Mouse (Mus musculus) megakaryocyte-erythroid progenitor cell, adult 5 weeks (primary cell): ENCODE results near the gene Cdc45. TPM values are rescaled to one million over a fixed set of nuclear protein-coding genes. Genes with fewer than 3 reads are reported as not detected.

Experiments
- polyA plus RNA-seq: library from polyadenylated mRNA; stranded (reverse); fragments of >175 nt; gene quantifications from 2 replicates; pipeline ENCODE4 v1.2.3, GENCODE M21; 2012

Gene Cdc45
- polyA plus RNA-seq: 22.4 and 27.9 TPM in 2 replicates

DNA sequence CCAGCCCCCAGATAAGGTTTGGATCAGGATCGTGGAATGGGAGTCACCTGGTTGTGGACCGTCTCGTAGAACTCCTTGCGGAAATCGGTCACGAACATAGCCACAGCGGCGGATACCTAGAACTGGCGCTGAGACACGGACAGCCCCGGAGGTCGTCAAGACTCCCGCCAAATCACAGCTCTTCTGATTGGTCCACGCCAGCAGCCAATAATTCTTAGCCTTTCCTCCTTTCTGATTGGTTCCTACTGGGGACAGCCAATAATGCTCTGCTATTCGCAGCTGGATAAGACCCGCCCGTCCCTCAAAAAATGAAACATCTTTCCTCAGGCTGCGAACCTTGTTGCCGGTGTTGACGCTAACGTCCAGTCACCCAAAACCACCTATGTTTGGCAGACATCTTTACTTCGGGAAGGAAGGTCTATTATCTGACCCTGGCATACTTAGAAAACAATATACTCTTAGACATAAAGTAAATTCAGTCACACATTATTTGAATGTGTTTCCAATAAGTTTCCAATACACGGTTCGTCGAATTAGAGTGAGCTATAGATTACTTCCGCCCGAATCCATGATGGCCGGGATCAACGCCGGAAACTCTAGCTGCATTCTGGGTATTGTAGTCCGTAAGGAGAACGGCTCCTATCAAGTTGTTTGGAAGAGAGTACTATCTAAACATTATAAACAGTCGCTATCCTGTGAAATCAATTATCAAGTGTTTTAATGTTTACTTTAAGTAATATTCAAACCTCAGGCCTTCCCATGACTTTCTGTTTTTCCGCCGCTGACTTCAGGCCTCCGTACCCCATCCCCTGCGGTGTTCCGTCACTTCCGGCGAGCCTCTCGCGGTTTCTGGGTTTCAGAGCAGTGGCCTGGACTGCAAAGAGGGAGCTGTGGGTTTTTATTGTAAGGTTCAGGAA lies at the start of gene Cdc45, which contains the start of gene Ufd1:
Gene Cdc45 (minus strand): TSS at position 520 of the 917 bp plus-strand sequence.
Gene Ufd1 (plus strand): TSS at position 312 of the 917 bp plus-strand sequence.

DNA sequence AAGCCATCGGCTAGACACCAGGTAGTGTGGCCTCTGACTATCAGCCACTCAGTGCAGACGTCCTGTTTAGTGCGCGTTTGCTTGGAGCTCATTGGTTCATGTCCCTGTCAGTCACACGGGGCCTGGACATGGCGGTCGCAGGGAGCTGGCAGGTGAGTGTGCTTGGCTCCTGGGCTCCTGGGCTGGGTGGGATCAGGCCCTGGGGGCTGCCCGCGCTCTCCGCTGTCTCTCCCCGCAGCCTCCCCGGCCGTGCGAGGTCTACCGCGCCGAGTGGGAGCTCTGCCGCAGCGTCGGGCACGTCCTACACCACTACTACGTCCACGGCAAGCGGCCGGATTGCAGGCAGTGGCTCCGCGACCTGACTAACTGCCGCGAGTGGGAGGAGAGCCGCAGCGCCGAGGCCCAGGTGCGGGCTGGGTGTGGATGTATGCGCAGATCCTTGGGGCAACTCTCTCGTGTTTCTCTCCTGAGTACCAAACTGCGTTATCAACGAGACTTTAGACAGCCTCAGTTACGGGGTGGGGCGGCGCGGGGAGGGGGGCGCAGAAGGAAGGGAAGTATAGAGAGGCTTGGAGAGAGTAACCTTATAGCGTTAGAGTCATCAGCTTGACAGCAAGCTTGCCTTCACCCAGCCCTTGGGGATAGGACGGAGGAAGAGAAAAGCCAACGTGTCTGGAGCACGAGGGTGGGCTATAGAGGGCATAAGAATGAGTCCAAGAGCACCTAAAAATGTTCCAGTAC lies 24.9 kb upstream of the Cdc45 start, which contains the start of the genes 2510002D24Rik and Gm28539:
Gene 2510002D24Rik (plus strand): TSS at position 111 of the 741 bp plus-strand sequence.
Gene Gm28539 (plus strand): TSS at position 117 of the 741 bp plus-strand sequence.

DNA sequence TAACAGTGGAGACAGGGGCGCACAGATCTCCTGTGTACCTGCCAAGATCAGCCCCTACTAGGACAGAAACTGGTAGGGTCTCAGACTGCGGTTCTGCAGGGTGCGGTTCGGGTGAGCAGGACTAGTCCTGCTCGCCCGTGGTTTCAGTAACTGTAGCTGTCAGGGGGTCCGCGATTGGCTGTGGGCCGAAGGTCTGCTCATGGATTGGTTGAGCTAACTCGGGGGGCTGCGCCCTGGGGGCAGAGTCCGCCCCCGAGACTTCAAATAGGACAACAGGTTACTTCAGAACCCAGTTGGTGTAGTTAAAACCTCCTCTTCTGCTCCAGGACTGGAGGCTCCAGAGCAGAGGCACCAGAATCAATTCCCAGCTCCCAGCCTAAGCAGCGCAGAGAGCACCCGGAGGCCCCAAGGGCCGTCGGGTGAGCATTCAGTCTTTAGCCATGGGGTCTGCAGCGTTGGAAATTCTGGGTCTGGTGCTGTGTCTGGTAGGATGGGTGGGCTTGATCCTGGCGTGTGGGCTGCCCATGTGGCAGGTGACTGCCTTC lies 35.2 kb downstream of the Cdc45 start, which contains the start of gene Cldn5:
Gene Cldn5 (plus strand): TSS at position 292 of the 545 bp plus-strand sequence.

Other genes with a start within 250 kb of the Cdc45 start
- 0.02 and 0.05 TPM in 2 replicates for gene Tbx1, start 221.3 kb downstream of the Cdc45 start, polyA plus RNA-seq
- gene Gp1bb, start 189.6 kb downstream of the Cdc45 start, polyA plus RNA-seq: 39.2 and 52.5 TPM in 2 replicates
- gene Gm49601, start 185.6 kb downstream of the Cdc45 start, polyA plus RNA-seq: 2.0 and 4.7 TPM in 2 replicates
- gene Sept5, start 182.0 kb downstream of the Cdc45 start, polyA plus RNA-seq: 6.9 and 10.6 TPM in 2 replicates
- gene Cldn5, start 35.1 kb downstream of the Cdc45 start, polyA plus RNA-seq: 0.13 TPM in 1 of 2 replicates, not detected in the other
- gene Ufd1, start 208 bp downstream of the Cdc45 start, polyA plus RNA-seq: 9.6 and 10.8 TPM in 2 replicates
- gene 2510002D24Rik, start 24.6 kb upstream of the Cdc45 start, polyA plus RNA-seq: 52.4 and 56.7 TPM in 2 replicates
- gene Gm28539, start 24.6 kb upstream of the Cdc45 start, polyA plus RNA-seq: not detected in 2 replicates
- 13.5 and 14.5 TPM in 2 replicates for gene Mrpl40, start 64.9 kb upstream of the Cdc45 start, polyA plus RNA-seq
- gene Hira, start 65.0 kb upstream of the Cdc45 start, polyA plus RNA-seq: 25.6 and 31.1 TPM in 2 replicates